Mouse (Mus musculus): Measurements from ENCODE around the gene Gba2.

Gene Gba2

DNA sequence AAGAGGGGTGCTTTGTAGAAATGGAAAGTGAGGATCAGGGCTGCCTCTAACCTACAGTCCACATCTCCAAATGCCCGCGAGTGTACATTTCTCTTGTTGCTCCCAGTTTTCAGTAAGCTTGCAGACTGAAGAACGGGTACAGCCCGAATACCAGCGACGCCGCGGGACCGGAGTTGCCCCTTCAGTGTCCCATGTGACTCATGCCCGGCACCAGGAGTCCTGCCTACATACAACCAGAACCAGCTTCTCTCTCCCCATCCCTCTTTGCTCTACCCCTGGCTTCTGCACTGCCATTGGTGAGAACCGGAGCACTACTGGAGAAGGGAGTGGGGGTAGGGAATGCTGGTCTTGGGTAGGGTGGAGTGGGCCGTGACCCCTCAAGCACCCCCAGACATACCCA, 2.7 kb upstream of the Gba2 start:
- no peak for DNase-seq (ENCODE audit: low spot score in 2 of 2)

DNA sequence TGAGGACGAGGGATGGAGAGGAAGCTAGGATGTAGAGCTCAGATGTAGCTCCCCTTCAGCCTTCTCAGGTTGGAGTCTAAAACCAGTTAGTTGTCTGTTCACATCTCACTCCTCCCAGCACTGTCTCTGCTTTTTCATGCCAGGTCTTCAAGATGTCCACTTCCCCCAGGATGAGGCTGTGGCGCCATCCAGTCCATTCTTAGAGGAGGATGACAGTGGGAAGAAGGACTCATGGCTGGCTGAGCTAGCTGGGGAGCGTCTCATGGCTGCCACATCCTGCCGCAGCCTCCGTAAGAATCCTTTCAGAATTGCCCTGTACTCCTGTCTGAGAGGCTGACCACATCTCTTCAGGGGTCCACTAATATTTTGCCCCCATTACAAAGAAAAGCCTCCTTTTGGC, 2.0 kb upstream of the Gba2 start:
- no peak for DNase-seq (ENCODE audit: low spot score in 2 of 2)

DNA sequence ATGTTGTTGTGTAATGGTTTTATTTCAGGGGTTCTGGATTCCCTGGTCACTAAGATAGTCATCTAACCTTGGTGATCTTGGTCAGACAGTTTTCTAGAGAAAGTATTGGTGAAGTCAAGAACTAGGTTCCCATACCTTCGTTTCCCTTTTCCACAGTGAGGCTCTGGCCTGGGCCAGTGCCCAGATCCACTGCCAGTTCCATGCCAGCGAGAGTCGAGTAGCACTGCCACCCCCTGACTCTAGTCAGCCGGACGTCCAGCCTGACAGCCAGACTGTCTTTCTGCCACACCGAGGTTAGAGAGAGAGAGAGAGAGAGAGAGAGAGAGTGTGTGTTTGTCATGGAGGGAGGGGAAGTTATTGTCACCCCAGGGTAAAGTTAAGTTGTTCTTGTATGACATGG, 1.1 kb upstream of the Gba2 start:
- no peak for DNase-seq (ENCODE audit: low spot score in 2 of 2)

DNA sequence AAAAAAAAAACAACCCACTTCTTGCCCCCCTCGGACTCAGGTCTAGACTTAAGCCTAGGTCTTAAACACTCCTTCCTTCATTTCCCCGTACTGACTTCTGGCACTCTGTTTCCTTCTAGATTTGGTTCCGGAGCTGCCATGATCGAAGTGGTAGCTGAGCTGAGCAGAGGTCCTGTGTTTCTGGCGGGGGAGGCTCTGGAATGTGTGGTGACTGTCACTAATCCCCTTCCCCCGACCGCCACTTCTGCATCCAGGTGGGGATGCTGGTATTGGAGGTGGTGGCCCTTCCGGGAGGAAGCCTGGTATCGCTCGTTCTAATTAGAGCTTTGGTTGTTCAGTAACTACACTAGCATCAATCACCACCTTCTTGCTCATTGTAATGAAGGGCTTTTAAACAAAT, 583 bp upstream of the Gba2 start:
- DNase-seq (ENCODE audit: low spot score in 2 of 2), result no peak

DNA sequence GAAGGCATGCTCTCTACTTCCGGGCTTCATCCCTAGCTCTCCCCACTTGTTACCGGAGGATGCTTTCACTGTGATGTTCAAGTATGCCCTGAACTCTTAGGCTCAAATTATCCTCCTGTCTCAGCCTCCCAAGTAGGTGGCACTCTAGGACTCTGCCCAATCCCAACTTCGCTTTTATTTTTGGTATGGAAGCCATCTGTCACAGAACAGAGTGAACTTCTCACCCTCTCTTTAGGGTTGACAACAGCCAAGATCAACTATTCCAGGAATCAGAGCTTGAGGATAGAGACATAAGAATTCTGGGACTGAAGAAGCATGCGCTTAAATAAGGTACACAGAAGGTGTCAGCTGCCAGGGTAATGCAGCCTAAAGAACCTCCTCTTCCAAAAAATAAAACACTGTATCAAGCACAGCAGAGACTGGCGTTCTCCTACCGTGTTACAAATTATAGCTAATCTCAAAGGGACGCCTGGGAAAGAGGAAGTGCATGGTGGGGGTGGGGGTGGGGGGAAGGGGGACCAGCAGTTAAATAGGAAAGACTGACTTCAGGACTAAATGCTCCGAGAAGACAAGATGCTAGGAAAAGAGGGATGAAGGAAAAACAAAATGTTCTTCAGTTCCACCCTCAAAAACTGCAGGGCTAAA, 1.3 kb downstream of the Gba2 start:
- no peak for DNase-seq (ENCODE audit: low spot score in 2 of 2)

DNA sequence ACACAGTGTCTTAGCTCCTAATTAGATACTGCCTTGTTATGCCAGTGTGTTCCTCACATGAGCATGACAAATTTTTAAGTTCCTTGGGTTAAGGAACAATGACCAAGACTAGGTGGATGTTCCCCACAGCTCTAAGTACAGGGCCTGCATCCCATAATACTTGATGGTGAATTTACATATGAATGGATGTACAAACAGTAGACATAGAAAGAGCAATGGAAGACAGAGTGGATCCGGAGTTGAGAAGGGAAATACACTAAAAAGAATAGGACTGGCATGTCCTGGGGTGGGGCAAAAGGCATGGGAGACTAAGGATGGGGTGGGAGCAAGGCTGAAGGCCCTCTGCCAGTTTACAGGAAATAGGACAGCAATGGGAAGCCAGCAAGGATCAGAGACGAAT, 3.3 kb downstream of the Gba2 start:
- DNase-seq (ENCODE audit: low spot score in 2 of 2), result no peak

DNA sequence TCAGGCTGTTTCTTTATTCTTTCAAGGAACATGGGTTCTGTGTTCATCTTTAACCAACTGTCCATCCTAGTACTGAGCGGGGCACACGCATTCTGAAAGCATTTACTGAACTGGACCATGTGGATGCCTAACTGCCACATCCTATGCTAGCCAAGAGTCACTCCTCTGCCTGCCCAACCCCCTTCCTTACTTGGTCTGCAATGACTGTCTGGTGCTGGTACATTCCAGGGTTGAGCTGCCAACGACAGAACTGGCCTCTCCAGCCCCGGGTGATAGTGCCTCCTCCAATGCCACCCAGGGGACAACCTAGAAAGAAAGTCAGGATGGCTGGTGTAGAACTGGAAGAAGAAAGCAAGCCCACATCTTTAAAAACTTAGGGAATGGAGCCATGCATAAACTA, 5.1 kb downstream of the Gba2 start:
- no peak for DNase-seq (ENCODE audit: low spot score in 2 of 2)

DNA sequence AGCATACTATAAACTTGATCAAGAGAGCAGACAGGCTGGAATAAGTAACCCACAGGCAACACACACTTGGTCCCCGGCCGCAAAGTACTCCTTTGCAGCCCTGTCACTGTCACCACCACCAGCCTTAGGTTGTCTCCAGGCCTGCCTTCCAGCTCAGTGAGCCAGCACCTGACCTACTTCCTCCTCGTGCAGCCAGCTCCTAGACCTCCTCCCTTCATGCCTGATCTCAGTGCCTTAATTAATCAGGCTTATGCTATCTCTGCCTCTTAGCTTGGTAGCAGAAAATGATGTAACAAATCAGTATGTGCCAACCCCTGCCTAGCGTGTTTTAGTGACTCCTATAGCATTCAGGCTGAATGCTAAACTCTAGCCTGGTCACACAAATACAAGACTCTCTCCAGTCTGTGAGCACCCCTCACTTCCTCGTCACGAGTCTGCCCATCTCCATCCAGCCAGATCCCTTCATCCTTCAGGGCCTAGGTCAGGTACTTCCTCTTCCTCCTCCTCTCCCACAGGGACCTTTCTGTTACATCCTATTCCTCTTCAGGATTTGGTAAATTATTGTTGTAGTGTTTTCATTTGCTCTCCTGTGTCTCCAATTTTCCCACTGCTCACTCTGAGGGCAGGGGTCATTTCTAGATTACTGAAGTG, 7.2 kb downstream of the Gba2 start:
- no peak for DNase-seq (ENCODE audit: low spot score in 2 of 2)

DNA sequence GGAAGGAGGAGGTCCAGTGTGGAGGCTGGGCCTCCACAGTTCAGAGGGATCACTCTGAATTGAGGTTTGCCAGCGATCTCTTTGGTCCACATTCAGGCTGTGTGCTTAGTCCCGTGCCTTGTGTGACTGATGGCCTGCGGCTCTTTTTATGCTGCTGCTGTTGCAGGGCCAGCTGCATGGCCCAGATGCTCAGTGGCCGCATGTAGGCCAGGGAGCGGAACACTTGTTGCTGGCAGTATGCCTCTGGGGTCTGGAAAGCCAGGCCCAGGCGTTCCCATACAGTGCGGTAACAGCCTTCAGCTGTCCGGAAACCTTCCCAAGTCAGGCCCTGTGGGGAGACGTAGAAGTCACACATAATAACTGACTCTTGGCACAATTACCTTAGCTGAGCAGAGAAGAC, 11.5 kb downstream of the Gba2 start:
- no peak for DNase-seq (ENCODE audit: low spot score in 2 of 2)

DNA sequence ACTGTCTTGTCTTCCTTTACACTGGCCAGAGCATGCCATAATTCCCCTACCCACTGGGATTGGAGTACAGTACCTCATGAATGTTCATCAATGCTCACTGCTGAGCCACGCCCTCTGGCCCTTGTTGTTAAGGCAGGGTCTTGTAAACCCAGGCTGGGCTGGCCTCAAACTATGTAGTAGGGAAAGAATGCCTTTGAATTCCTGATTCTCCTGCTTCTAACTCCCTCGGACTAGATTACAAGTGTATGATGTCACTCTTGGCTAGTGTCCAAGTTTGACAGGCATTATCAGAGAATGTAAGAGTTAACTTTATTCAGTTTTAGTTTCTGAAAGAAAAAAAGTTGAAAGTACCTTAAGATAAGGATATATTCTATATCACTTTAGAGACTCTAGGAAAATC, 14.4 kb downstream of the Gba2 start:
- no peak for DNase-seq (ENCODE audit: low spot score in 2 of 2)

DNA sequence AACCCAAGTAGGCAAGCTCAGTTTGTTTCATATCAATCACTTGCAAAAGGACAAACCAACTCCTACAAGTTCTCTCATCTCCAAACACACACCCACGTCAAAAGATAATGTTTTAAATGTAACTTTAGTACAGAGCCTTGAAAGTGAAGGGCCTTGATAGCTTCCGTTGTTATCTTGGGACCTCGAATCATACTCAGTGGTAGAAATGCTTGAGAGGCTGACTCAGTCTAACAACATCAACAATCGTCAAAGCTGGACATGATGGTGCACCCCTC, 15.1 kb downstream of the Gba2 start:
- no peak for DNase-seq (ENCODE audit: low spot score in 2 of 2)

DNA sequence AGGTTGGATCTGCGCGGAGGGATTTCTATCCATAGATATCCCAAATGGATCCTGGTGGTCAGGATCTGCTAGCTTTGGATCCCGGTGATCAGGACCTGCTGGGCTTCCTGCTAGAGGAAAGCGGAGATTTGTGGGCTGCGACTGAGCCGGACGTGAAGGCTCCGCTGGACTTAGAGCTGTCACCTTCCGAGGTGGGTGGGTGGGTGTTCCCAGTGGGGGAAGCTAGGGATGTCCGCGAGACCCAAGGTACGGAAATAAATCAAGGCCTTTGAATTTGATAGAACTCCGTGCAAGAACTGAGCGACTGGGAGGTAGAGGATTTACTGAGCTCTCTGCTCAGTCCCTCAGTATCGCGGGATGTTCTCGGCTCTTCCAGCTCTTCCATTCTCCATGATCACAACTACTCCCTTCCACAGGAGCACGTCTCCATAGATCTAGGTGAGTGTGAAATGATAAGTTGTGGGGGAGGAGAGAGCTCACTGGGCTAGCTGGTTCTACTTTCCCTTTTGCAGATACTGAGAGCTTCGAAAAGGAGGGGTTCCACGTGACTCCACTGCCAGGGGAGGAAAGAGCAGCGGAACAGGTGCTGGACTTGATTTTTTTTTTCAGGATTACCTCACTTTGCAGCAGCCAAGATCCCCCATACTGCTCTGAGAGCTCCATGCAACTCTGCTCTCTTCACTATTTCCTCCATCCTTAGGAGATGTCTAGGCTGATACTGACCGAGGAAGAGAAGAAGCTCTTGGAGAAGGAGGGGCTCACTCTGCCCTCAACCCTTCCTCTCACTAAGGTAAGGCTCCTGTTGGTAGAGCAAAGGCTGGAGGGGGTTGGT, 15.7 kb downstream of the Gba2 start:
- DNase-seq (ENCODE audit: low spot score in 2 of 2), result no peak

DNA sequence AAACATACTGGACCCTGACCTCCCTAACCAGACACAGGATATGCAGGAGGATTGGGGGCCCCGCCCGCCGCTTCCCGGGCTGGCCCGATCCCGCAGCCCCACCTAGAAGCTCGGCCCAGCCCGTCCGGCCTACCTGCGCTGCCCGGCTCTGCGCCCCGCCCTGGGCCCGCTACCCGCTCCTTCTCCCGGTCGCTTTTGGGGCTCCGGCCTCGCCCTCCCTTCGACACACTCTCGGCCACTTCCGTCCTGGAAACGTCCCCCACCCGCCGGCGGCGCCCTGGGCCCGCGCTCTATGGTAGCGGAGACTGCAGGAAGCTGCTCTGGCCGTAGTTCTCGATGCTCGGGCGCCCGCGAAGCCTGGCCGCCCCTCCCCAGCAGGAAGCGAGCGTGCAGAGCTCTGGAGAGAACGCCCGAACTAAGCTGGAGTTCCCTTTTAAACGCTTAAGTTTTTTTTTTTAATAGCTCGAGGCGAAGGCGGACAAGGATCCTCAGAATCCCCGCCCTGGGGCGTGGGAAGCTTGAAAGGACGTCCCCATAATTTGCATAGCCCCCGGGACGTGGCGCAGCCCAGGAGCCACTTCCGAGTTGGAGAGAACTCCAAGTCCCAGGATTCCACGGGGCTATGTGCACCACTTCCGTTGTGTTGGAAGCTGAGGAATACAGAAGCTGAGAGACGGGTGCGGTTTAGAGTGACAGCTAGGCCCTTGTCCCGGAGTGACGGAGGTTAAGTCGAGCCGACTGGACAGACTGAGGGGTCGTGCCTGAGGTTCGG, 16.5 kb downstream of the Gba2 start, which contains the start of the genes Creb3 and Tln1:
Creb3 (plus strand) TSS at position 336 of the 772 bp plus-strand sequence.
Tln1 (minus strand) TSS at position 695 of the 772 bp plus-strand sequence.
- peak; percentile 81 to 87 for DNase-seq (ENCODE audit: low spot score in 2 of 2)

DNA sequence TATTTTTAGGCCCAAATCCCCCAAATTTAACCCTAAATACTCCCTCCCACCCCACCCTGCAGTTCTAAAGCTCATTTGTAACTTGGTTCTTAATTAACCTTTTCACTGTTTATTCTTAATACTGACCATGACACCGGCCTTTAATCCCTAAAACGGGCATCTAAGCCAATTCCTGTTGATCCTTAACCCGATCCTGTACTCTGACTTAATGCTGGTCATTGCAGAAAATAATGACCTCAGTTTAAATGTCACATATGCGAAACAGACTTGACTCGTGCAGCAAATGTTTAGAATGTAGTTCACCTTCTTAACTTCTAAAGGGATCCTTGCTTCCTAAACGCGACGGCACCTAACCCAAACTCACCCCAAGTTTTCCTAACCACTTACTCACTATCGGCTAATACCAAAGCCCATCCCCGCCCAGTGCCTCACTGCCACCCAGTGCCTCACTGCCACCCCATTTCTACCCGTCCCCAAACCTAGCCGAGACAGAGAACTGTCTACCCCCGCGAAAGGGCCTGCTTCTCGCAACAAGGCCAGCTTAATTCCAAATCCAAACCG, 17.2 kb downstream of the Gba2 start:
- DNase-seq (ENCODE audit: low spot score in 2 of 2), result peak in 1 of 2 experiments; percentile 56

DNA sequence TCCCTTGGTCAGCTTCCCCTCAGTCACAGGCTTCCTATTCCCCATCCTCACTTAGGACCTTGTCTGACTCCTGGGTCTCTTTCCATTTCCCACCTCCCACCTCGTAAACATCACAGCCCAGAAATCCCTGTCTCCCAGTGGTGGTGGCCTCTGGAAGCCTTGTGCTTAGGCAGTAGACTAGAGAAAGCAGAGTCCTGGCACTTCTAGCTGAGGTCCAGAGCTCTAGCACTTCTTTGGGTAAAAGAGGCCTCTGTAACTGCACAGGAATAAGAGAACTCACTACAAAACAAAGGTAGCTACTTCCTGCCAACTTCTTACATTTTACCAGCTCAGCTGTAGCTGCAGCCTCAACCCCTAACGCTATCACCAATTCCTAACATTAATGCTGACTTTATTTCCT, 17.7 kb downstream of the Gba2 start:
- DNase-seq (ENCODE audit: low spot score in 2 of 2), result no peak

DNA sequence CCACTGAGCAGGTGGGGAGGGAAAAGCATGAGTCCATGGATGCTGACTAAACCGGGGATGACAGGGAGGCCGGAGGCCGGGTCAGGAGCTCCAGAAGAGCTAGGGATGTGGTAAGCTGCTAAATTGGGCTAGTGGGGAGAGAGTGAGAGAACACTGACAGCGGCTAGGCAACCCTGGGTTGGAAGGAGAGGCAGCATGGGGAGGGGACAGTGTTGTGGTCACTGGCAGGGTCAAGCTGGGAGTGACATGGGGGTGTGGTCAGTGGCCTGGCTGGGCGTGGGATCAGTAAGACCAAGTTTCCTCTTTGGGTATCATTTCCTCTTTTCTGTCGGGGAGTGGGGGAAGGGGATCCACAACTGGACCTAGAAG, 18.4 kb downstream of the Gba2 start:
- DNase-seq (ENCODE audit: low spot score in 2 of 2), result peak in 1 of 2 experiments; percentile 41

DNA sequence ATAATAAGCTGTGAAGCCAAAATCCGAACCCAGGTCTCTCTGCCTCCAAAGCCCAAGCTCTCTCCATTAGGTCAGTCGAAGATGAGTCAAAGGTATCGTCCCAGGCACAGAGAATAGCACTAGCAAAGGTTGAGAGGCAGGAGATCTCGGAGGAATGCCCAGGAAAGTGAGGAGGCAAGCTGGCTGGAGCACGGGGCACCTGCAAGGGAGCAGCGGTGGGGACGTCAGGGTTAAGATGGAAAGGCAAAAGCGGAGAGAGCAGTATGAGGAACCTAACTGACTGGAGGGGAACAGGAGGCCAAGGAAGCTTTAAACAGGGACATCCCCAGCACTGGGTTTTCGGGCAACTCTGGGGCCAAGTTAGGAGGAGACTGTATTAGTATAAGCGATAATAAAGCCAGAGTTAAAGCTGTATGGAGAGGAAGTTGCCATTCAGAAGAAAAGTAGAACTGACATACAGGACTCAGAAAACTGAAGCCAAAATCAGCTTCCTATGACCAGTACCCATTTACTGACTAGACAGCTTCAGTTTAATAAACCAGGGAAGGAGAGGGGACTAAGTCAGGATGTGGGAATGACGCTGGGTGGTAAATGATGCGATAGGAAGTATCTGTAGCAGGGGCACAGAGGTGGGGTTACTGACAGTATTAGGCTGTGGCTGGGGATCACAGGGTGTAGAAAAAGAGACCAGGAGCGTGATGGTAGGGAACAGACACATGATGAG, 19.0 kb downstream of the Gba2 start:
- DNase-seq (ENCODE audit: low spot score in 2 of 2), result no peak

DNA sequence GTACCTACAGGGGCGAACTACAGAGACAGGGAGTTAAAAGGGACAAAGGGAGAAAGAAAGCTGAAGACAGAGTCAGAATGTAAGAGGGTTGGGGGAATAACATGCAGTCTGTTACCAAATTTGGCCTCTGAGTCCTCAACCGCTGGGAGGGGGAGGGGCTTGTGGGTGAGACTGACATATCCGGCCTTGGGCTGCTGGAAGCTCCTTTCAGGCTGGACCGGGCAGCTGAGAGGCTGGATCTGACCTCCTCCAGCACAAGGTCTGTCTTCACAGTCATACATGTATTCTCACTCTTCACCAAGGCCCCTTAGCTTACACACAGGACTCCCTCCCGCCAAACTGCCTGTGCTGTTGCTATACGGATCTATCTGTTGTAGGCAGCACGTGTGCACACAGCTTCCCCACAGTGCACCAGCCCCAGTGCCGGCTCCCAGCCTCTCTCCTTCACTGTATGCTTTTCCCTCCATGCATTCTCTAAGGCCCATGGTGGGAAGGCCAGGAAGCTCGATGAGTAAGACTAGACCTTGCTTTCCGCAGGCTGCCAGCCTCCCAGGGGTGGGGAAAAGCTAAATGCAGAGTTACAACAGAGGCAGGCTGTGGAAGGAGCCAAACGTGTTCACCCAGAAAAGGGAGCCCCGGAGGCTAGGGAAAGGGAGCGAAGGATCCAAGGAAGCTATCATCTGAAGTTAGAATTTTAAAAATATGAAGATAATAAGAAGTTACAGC, 19.9 kb downstream of the Gba2 start:
- peak; percentile 35 to 52 for DNase-seq (ENCODE audit: low spot score in 2 of 2)

DNA sequence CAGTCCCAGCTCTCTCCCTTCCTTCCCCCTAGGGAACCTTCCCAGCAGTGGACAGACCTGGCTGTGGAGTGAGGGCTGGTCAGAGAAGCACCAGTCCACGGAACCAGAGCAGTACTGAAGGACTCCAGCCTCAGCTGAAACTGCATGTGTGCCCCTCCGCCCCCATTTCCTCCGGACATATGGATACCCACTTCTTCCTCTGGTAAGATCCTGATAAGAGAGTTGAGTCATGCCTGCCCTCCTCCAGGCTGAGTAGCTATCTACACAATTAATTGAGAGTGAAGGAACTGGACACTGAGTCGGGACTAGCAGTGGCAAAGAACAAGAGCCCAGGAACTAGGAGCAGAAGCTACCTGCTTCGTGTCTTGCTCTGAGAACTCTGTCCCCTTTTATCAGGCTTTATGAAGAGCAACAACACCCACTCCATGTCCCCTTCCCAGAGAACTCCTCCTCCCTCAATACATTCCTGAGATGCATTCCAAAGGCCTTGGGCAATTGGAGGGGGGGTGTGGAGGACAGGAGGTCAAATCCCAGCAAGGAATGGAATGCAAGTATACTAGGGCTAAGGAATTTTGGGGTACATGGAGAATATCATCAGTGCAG, 20.5 kb downstream of the Gba2 start:
- no peak for DNase-seq (ENCODE audit: low spot score in 2 of 2)

DNA sequence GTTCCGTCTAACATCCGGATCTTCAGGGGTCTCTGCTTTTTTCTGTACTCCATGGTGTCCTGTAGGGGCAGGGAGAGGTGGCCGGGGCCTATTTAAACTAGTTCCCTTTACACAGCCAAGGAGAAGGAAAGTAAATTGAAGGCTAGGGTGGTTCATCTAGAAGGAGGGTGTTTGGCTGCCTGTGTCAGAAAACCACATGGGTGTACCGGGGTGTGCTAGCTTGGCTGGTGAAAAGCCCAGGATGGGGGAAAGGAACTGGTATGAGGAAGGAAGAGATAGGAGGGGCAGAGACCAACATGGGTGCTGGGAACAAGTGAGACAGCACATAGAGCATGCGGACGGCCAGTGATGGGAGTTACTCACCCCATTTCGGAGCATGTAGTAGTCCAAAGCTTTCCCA, 22.7 kb downstream of the Gba2 start:
- no peak for DNase-seq (ENCODE audit: low spot score in 2 of 2)

Data from spleen, postnatal 14 days (tissue).